Mouse (Mus musculus) lung, adult 2 months (tissue): ENCODE measurements around the gene Tnp2.
"Not testable (repeated sequence)": the region's sequence is repeated elsewhere in the genome, so short reads cannot be mapped to it uniquely, and the experiment has no call there.

Source experiments
- CTCF ChIP-seq: fragments of 200-500 bp; IDR thresholded peaks from 2 replicates; pipeline ENCODE4 v1.5.1; 2011; ENCODE audit warnings: mild to moderate bottlenecking, low read length, control low read depth; ENCODE audit not compliant: insufficient read depth
- POLR2A ChIP-seq: fragments of 200-500 bp; IDR thresholded peaks from 2 replicates; pipeline ENCODE4 v1.6.1; 2011; ENCODE audit warnings: low read depth, mild to moderate bottlenecking, control low read depth, low read length, borderline replicate concordance; ENCODE audit errors: extremely low read depth

GRCm38 (mm10) chr16:10802420-10802819 is 14.0 kb upstream of the Tnp2 start:
- TF ChIP-seq POLR2A, CTCF: not testable (repeated sequence)
